Mouse (Mus musculus): ENCODE measurements around the gene Mgst2. TPM values are rescaled to one million over a fixed set of nuclear protein-coding genes. Genes with fewer than 3 reads are reported as not detected.

Gene Mgst2
- polyA plus RNA-seq, 1 experiment: 2.0 TPM

- DNase-seq (ENCODE audit: low read depth): no peak
Observed at GRCm38 (mm10) chr3:51701281-51701751, 41.2 kb downstream of the Mgst2 start.

- no peak for DNase-seq (ENCODE audit: low read depth)
Observed at GRCm38 (mm10) chr3:51701950-51702349, 41.8 kb downstream of the Mgst2 start.

GRCm38 (mm10) chr3:51702701-51703286, 42.6 kb downstream of the Mgst2 start:
- no peak for DNase-seq (ENCODE audit: low read depth)

GRCm38 (mm10) chr3:51703478-51703877, 43.3 kb downstream of the Mgst2 start:
- no peak for DNase-seq (ENCODE audit: low read depth)

- DNase-seq (ENCODE audit: low read depth): no peak
Observed at GRCm38 (mm10) chr3:51705220-51705619, 45.1 kb downstream of the Mgst2 start.

- DNase-seq (ENCODE audit: low read depth): no peak
Observed at GRCm38 (mm10) chr3:51708375-51708745, 48.2 kb downstream of the Mgst2 start.

- DNase-seq (ENCODE audit: low read depth): peak; percentile 87
Observed at GRCm38 (mm10) chr3:51708746-51709411, 48.7 kb downstream of the Mgst2 start.

GRCm38 (mm10) chr3:51712382-51712781, 52.2 kb downstream of the Mgst2 start:
- DNase-seq (ENCODE audit: low read depth): no peak

GRCm38 (mm10) chr3:51713233-51713632, 53.1 kb downstream of the Mgst2 start:
- DNase-seq (ENCODE audit: low read depth): no peak

GRCm38 (mm10) chr3:51714469-51714868, 54.3 kb downstream of the Mgst2 start:
- no peak for DNase-seq (ENCODE audit: low read depth)

- DNase-seq (ENCODE audit: low read depth): no peak
Observed at GRCm38 (mm10) chr3:51717455-51717854, 57.3 kb downstream of the Mgst2 start.

GRCm38 (mm10) chr3:51717909-51718308, 57.7 kb downstream of the Mgst2 start:
- no peak for DNase-seq (ENCODE audit: low read depth)

- DNase-seq (ENCODE audit: low read depth): no peak
Observed at GRCm38 (mm10) chr3:51719373-51719772, 59.2 kb downstream of the Mgst2 start.

- DNase-seq (ENCODE audit: low read depth): no peak
Observed at GRCm38 (mm10) chr3:51719982-51720381, 59.8 kb downstream of the Mgst2 start.

- no peak for DNase-seq (ENCODE audit: low read depth)
Observed at GRCm38 (mm10) chr3:51726257-51726656, 66.1 kb downstream of the Mgst2 start.

- DNase-seq (ENCODE audit: low read depth): no peak
Observed at GRCm38 (mm10) chr3:51727487-51727886, 67.3 kb downstream of the Mgst2 start.

GRCm38 (mm10) chr3:51727968-51728367, 67.8 kb downstream of the Mgst2 start:
- no peak for DNase-seq (ENCODE audit: low read depth)

- DNase-seq (ENCODE audit: low read depth): no peak
Observed at GRCm38 (mm10) chr3:51728456-51728855, 68.3 kb downstream of the Mgst2 start.

- no peak for DNase-seq (ENCODE audit: low read depth)
Observed at GRCm38 (mm10) chr3:51729109-51729918, 69.2 kb downstream of the Mgst2 start.

- DNase-seq (ENCODE audit: low read depth): no peak
Observed at GRCm38 (mm10) chr3:51730662-51731061, 70.5 kb downstream of the Mgst2 start.

GRCm38 (mm10) chr3:51731949-51732636, 71.9 kb downstream of the Mgst2 start:
- DNase-seq (ENCODE audit: low read depth): no peak
